Mouse (Mus musculus) embryo, embryonic 11 days (tissue): ENCODE data around the gene Lrrc15.

Experiments
- DNase-seq: peaks from one replicate; pipeline ENCODE4 v3.0.0-alpha.2; 2015

The Lrrc15 gene

DNA sequence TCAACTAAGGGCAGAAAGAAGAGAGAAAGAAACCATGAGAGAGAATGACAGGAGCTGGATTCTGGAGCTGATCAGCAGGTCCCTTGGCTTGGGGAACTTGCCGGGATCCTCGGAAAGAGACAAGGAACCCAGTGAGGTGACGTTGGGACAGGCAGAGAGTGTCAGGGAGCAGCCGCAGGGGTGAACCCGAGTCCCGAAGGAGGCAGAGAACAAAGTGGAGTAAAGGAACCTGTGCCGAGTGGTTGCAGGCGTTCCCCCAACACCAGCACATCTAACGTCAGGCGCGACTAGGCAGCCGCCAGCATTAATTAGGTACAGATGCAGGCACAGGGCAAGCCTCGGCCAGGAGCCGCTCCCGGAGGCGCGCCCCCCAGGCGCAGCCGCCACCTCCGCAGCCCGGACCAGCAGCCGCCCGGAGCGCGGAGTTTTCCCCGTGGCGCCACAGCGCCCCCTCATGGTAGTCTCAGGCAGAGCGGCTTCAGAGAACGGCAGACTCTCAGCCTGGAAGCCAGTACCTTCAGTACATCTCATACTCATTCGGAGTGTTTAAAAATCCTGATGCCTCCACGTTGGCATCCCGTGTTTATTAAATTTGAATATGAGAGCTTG is 46.9 kb downstream of the Lrrc15 start:
- peak; percentile 93 for DNase-seq

DNA sequence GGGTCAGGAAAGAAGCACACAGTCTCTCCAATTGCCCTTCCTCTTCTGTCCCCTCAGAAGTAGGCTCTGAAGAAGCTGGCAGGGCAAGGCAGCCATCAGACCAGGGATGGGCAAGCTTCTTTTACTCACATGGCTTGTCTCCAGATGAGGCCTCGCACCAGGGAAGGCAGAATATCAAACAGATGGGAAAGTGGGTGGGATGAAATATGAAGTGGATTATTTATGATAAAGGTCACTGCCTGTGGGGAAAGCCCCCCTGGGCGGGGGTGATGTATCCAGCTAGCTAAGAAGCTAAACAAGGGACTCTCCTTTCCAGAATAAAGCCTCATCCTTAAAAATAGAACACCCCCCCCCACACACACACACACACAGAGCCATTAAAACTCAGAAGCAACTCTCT is 47.5 kb downstream of the Lrrc15 start:
- DNase-seq: peak; percentile 37

DNA sequence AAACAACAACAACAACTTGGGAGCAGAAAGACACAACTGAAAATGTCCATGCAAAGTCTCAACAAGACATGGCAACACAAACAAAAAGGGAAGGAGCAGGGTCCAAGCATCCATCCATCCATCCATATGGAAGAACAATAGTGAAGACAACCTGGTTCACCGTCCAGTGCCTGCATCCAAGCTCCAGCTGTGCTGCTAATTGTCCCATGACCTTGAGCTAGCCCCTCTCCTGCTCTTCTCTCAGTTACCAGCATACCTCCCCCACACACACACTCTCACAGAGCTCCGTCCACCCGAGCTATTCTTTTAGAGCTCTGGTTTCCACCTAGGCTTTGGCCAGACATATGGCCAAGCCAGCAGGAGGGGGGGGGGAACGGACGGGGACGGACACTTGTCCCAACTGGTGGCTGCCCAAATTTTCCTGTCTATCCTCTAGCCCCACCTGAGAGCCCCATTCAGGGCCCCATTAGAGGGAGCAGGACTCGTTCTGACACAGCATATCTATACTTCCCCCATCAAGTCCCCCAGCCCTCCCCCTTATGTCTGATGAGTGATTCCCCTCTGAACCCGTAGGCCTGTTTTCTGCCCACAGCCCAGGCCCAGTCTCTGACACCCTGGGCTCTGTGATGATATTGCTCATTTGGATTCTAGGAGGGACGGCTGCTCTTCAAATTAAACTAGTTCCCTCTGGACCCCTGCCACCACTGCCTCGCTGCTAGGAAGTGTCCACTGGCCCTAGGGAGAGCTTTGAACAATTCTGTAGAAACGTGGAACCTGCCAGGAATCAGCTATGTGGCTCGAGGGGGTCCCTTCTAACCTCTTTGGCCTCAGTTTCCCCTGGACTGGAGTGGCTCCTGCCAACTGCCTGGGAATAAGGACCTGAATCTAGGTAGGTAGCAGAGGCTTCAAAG is 48.2 kb downstream of the Lrrc15 start:
- DNase-seq: no peak

DNA sequence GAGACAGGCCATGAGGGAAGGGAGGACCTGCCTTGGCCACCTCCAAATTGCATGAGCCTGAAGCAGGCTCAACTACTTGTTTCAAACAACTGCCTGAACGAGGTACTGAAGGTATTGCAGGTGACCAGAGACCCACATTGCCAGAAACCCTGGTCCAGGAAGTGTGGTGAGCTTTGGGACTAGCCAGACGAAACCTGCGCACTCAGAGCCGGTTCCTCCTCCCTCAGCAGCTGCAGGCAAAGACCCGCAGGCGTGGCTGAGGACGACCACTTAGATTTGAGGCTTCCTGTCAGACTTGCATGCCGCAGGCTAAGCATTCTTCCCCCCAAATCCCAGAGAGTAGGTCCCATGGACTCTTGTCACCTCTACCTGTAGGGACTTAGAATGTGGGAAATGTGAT is 49.0 kb downstream of the Lrrc15 start:
- peak; percentile 20 for DNase-seq

DNA sequence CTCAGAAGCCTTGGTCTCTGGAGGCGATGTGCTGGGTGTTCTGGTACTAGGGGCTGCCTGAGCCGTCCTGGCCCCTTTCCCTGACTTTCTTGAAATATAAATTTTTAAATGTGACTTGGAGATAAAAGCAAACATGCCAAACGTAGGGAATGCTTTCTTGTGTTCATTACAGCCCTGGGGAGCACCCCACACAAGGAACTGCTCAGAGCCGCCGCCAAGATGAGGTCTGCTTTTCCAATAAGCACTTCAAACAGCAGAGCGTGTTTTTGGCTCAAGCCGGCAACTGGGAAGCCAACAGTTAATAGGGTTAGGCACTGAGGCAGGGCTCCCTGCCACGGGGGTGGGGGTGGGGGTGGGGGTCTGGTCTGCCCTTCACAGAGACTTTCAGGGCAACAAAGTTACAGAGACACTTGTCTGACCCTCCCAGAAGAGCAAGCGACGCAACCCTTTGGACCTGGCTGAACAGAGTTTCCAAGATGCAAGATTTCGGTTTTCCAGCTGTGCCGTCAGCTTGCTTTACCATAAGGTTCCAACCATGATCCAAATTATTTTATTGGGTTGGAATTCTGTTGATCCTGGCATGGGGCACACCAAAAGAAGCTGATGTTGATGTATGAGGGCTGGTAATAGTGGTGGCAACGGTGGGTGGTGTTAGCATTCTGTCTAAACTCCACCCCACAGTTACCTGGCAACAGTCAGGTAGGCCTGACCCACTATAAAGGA is 51.0 kb downstream of the Lrrc15 start:
- DNase-seq: peak; percentile 23

DNA sequence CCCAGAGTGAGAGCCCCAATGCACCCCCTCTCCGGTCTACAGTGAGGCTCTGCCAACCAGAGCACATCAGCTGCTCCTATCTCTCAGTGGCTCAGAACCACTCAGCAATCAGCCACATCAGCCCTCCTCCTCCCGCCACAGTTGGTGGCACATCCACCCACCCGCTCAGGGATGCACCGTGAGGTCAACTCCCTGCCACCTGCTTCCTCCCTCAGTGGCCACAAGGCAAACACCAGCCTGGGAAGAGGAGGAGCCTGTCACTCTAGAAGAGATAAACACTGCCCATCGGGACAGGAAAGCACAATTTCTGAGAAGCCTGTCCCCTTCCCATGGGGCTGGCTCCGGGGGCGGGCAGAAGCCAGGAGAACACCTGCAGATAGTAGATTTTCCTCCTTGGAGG is 55.7 kb downstream of the Lrrc15 start:
- DNase-seq: no peak

DNA sequence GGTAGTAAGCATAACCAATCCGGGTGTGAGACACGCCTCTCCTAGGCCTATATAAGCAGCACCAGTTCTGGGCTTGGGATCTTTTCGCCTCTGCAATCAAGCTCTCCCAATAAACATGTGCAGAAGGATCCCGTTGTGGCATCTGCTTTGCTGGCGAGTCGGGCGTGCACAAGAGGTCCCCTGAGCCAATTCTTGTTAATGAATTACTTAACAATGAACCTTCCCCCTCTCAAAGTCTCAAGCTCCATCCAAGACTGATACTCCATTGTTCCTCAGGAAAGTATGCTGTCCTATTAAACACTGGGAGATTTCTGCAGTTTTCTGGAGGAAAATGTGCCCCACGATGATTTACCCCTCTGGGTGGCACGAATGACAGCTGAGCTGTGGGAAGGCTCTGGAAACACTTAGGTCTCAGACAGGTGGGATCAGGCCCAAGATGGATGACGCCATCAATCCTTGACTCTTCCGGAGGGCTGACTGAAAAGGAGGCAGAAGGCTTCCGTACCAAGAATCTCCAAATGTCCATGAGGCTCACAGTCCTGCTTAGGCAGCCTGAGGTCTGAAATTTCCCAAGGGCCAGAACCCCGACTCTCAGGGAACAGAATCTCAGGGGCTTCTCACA is 61.8 kb downstream of the Lrrc15 start:
- DNase-seq: peak; percentile 12
